Mouse (Mus musculus) spleen, postnatal 36 days (tissue): Measurements from ENCODE around the gene Gpc2.

Experiments used
- DNase-seq, 2 experiments: peaks; one replicate each; pipeline ENCODE4 v3.0.0; 2022; ENCODE audit warnings: low spot score in 2 of 2, mixed read lengths in 1 of 2

Gpc2 gene

GRCm38 (mm10) chr5:138262001-138262400, 17.8 kb downstream of the Gpc2 start:
- no peak for DNase-seq

- no peak for DNase-seq
These were observed 19.0 kb downstream of the Gpc2 start for GRCm38 (mm10) chr5:138260834-138261233.

- no peak for DNase-seq
These were observed 19.8 kb downstream of the Gpc2 start for GRCm38 (mm10) chr5:138260051-138260450.

- DNase-seq = no peak
These were observed 20.8 kb downstream of the Gpc2 start for GRCm38 (mm10) chr5:138258993-138259392.

GRCm38 (mm10) chr5:138258542-138258941, 21.3 kb downstream of the Gpc2 start:
- DNase-seq = no peak

- no peak for DNase-seq
These were observed 21.7 kb downstream of the Gpc2 start for GRCm38 (mm10) chr5:138258078-138258477.

GRCm38 (mm10) chr5:138257585-138257978, 22.2 kb downstream of the Gpc2 start:
- no peak for DNase-seq

GRCm38 (mm10) chr5:138256966-138257584, 22.7 kb downstream of the Gpc2 start:
- peak; percentile 68 to 73 for DNase-seq

GRCm38 (mm10) chr5:138256094-138256467, 23.7 kb downstream of the Gpc2 start:
- no peak for DNase-seq

- peak; percentile 96 to 98 for DNase-seq
These were observed 24.3 kb downstream of the Gpc2 start, which contains the start of gene Lamtor4 for GRCm38 (mm10) chr5:138255353-138256093. TSS of gene Lamtor4 (plus strand) at chr5:138255482.

GRCm38 (mm10) chr5:138253061-138253460, 26.7 kb downstream of the Gpc2 start:
- DNase-seq = no peak

GRCm38 (mm10) chr5:138251144-138251543, 28.7 kb downstream of the Gpc2 start:
- no peak for DNase-seq

- no peak for DNase-seq
These were observed 38.3 kb downstream of the Gpc2 start for GRCm38 (mm10) chr5:138241511-138241910.

- no peak for DNase-seq
These were observed 45.6 kb downstream of the Gpc2 start for GRCm38 (mm10) chr5:138234224-138234623.

- no peak for DNase-seq
These were observed 46.0 kb downstream of the Gpc2 start for GRCm38 (mm10) chr5:138233778-138234177.

GRCm38 (mm10) chr5:138229511-138229910, 50.3 kb downstream of the Gpc2 start:
- DNase-seq = no peak

GRCm38 (mm10) chr5:138228026-138228425, 51.8 kb downstream of the Gpc2 start:
- DNase-seq = peak; percentile 41 to 55

- peak; percentile 47 to 60 for DNase-seq
These were observed 52.4 kb downstream of the Gpc2 start for GRCm38 (mm10) chr5:138227367-138227766.

GRCm38 (mm10) chr5:138226491-138226890, 53.3 kb downstream of the Gpc2 start:
- DNase-seq = no peak

GRCm38 (mm10) chr5:138225700-138226099, 54.1 kb downstream of the Gpc2 start, which contains the start of gene Nxpe5:
TSS of gene Nxpe5 (plus strand) at chr5:138225898.
- DNase-seq = no peak
